Mouse (Mus musculus) liver, adult (tissue): Measurements from ENCODE around the gene Zdhhc17.
A peak's percentile ranks its signal among the peaks of the same experiment; 100 is the strongest.

Experiments used
- GATA4 ChIP-seq: IDR thresholded peaks from 2 replicates; pipeline ENCODE4 v1.6.1; 2014; ENCODE audit warnings: mild to moderate bottlenecking, low read length; ENCODE audit not compliant: insufficient replicate concordance

The Zdhhc17 gene

DNA sequence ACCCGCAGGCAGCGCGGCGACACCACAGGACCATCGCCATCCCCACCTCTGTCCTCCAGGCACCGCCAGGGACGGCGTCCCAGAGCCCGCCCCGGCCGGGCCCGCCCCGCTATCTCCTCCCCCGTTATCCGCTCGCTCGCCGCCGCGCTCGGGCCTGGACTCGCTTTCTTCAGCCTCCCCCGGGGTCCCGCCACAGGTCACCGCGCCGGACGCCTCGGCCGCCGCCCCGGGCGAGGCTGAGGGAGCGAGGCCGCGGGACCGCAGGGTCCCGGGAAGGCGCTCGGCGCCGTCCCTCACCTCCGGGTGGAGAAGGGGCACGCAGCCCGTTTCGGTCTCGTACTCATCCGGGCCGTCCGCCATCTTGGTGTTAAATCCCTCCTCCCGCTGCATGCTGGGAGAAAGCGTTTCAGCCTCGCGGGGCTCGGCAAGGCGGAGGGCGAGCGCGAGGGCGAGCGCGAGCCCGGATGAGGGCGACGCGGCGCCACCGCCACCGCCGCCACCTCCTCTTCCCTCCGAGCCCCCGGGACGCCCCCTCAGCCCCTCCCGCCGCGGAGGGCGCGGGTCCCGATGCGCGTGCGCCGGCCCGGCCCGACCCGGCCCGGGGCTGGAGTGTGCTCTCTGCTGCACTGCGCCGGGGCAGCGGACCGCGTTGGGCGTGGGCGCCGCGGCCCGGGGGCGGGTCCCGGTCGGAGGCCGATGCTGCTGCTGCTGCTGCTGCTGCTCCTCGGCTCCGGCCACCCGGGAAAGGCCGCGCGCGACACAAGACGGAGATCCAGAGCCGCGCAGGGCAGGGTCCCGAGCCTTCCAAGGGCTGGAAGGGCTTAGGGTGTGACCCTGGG, at the start of gene Zdhhc17:
Zdhhc17 (minus strand) TSS at position 500 of the 839 bp plus-strand sequence.
- TF ChIP-seq GATA4: peak; percentile 86; the same call in 1 of the 2 replicates

DNA sequence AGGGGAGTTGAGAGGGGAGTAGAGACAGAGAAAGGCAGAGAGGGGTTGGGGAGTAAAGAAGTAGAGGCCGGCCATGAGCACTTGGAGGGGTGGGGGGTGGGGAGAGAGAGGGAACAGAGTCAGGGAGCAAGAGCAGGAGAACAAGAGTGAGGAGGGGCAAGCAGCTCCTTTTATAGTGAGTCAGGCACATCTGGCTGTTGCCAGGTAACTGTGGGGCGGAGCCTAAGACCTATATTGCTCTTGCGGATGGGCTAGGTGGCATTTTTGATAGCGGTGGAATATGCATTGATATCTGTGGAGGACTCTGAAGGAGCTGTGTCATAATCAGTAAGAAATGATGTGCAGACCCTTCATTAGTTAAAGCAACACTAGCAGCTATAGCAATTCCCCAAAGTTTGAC, 45.8 kb upstream of the Zdhhc17 start:
- TF ChIP-seq GATA4: no peak

DNA sequence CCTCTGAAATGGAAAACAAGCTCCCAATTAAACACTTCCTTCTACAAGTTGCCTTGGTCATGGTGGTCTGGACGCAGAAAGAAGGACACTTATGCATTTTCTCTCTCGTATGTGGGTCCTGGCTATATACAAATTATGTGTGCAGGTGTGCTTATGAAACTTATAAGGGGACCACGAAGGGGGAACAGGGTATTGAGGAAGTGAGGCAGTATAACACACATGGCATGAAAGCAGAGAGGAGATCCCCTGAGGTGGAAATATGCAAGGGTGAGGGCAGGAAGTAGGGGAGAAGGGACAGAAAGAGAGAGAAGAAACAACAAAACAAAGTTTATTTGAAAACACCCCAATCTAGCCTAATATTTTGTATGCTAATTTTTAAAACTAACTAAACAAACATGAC, 41.7 kb upstream of the Zdhhc17 start:
- no peak for TF ChIP-seq GATA4

DNA sequence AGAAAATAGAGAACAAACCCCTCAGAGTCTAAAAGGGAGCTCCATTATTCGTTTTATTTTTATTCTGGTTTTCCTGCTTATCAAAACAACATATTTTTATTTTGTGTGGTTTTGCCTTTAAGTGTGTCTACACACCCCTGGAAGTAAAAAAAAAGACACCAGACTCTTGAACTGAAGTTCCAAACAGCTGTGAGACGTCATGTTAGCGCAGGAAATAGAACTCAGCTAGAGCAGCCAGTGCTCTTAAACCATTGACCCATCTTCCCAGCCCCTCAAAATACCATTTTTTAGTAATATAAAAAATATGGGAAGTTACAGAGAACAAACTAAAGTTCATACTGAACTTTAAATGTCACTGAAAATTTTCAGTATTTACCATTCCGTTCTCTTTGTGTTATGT, 40.6 kb upstream of the Zdhhc17 start:
- no peak for TF ChIP-seq GATA4

DNA sequence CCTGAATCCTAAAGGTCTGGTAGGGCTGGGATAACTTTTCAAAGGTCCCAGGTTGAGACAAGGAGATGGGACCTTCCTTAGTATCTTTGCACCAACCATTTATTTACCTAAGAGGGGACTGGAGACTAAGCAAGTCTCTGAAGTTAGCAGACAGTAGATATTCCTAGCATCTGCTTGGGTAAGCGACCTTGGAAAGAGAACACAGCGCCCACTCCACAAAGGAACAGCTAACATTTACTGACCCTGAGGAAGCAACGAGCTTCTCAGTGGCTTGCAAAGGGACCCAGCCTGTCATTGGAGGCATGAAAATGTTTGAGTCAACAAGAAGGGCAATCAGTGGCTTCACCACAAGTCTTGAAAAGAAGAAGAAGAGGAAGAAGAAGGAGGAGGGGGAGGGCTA, 40.1 kb upstream of the Zdhhc17 start:
- no peak for TF ChIP-seq GATA4

DNA sequence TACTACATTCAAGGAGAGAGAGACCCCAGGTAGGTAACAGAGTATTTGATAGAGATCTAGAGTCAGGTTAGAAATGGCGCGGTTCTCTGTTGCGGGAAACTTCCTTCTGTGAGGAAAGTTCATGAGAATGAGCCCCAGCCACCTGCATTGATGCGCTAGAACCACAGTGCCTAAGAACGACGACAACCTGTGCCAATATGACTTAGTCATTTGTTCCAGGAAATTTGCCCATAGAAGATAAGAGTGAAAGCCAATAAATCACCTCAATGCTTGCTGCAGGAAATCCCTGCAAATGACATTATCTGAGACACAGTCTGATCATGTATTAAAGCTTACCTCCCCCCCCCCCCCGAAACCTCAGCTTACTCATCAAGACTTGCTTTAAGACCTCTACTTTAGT, 38.0 kb upstream of the Zdhhc17 start:
- TF ChIP-seq GATA4: no peak

DNA sequence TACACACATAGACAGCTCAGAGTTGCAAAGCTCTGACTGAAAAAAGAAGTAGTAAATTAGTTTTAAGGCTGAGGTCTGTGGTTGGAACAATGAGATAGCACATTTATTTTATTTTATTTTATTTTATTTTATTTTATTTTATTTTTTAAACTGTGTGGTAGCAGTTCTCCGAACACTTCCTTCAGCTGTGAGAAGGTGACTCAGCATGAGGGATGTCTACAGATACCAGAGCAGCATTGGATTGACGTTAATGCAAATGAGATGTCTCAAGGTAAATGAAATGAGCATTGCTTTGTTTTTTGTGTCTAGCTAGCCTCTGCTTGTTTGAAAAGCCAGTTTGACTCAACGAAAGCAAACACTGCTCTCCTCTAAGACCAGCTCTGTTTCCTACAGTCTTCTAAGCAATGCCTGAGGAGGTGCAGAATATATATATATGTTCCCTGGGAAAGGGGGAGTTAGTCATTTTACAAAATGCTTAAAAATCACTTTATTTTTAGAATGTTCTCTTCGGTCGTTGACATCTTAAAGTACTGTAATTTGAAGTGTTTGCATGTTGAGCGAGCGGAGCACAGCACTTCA, 30.2 kb upstream of the Zdhhc17 start:
- TF ChIP-seq GATA4: no peak

DNA sequence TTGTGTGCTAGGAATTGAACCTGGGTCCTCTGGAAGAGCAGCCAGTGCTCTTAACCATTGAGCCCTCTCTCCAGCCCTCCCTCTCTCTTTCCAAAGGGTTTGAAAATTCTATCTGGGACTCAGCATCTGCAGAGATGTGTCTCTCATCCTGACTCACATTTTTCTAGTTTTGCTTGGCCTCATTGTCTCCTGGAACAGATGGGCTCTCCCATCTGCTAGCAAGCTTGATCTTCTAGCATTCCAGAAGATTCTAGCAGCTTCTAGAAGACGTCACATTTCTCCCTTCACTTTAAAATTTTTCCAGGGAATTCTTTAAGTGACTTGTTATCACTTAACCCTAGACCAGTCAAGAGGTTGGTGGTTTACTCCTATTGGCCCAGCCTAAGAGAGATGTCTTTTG, 26.9 kb upstream of the Zdhhc17 start:
- TF ChIP-seq GATA4: no peak

DNA sequence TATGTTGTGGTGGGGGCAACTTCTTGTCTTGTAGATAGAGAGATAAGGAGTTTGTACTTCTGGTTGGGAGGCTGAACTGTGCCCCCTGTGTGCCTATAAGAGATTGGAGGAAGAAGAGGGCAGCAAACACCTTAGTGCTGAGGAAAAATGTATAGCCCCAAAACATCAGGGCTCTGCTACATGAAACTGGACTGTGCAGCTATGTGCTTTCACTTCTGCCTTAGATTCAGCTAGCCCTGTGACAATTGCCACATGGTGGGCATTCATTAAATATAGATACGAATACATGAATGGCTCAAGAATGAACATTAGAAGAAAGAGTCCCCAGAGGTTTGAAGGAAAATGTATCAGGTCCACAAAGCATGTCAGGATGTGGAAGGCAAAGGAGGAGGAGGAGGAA, 25.2 kb upstream of the Zdhhc17 start:
- TF ChIP-seq GATA4: no peak

DNA sequence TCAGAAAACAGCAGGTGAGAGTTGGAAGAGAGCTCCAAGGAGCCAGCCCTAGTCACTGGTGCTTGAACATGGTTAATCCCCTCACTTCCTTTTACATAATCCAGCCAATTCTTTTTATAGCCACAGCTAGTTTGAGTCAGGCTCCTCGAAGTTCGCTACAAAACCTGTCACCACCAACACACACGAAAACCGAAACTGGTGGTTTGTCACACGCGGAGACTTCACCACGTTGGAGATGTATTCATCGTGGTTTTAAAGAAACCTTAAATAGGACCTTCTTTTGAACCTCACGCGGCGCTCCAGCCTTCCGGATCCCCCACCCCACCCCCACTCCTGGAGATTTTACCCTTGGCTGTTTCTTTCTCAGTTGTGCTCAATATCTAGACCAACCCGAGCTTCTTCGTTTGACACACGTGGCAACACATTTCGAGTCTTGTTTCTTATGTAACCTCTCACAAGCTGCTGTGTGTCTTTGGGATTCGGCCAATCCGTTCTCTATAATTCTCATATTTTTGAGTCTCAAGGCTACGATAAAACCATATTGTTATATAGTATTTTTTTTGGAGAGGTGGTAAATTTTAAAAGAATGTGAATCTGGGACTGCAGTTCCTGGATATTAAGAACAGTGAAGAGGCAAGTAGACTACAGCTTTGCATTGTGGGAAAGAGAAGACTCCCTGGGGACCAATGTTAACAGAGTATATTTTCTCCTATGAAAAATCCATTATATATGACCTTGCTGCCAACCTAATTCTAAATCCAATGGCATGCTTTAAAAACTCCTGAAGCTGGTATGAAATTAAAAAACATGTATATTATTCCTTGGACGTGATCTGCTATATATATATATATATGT, 21.8 kb upstream of the Zdhhc17 start:
- no peak for TF ChIP-seq GATA4

DNA sequence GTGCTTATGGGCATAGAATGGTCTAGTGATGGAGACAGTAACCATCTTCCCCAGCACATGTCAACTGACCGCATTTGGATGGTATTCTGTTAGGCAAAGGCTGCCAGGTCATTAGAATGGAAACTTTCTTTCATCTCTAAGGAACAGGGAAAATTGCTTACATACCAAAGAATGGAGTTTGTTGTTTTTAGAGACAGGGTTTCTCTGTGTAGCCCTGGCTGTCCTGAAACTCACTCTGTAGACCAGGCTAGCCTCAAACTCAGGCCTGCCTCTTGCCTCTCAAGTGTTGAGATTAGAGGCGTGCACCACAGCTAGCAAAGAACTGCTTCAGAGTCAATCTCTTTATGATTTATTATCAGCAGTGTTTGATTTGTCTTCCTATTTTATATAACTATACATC, 20.9 kb upstream of the Zdhhc17 start:
- no peak for TF ChIP-seq GATA4

DNA sequence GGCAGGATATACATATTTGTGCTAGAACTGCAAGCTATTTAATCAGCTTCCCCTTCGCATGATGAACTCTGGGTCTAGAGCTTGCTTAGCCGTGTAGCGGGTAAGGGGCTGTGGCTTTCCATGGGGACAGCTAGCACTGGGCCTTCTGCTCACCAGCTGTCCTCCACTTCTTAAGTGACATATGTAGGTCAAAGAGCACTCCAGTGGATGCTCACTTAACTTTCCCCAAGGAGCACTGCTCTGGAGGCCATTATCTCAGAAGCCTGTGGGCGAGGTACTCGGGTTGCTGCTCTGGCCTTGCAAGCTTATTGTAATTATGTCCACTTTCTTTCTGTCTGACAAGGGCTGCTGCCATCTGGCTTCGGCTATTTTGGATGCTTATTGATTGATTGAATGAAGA, 16.2 kb upstream of the Zdhhc17 start:
- TF ChIP-seq GATA4: no peak

DNA sequence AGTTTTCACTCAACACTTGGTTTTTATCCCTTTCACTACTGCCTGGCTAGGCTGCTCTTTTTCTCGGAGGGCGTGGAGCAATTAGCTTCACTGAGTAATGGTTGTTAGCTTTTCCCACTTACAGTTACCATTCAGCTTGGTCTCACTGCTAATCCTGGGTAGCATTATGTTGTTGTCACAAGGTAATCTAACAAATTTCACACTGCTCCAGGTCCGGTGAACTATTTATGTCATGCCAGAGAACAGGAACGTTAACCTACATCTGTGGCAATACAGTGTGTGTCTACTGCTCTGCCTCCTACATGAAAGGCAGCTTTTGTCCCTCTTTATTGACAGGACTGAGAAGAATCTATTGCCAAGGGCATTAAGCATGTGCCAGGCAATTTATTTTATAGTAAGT, 14.8 kb upstream of the Zdhhc17 start:
- no peak for TF ChIP-seq GATA4

DNA sequence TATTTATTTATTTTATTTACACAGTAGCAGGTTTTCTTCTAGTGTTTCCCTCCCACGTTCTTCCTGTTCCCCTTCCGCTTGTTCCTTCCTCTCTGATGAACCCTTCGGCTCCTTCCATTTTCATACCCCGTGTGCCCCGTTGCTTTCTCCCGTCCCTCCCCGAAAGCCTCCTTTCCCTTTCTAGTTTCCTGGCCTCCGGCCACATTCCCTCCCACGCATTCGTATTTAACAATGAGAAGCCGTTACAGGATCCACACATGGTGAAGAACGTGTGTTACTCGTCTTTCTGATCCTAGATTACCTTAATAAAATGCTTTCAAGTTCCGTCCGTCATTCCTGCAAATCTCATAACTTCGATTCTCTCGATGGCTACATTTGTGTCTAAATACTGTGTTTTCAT, 4.5 kb upstream of the Zdhhc17 start:
- no peak for TF ChIP-seq GATA4

DNA sequence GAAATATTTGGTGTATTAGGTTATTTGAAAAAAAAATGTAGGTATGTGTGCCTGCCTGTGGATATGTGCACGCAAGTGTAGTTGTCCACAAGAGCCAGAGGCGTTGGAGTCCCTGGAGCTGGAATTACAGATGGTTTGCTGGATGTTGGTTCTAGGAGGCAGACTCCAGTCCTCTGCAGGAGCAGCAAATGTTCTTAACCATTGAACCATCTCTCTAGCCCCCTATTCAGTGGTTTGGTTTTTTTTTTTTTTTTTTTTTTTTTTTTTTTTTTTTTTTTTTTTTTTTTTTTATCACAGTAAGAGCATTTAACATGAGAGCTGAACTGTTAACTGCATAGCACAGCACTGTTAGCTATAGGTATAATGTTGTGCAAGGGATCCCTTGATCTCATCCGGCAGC, 3.3 kb upstream of the Zdhhc17 start:
- no peak for TF ChIP-seq GATA4

DNA sequence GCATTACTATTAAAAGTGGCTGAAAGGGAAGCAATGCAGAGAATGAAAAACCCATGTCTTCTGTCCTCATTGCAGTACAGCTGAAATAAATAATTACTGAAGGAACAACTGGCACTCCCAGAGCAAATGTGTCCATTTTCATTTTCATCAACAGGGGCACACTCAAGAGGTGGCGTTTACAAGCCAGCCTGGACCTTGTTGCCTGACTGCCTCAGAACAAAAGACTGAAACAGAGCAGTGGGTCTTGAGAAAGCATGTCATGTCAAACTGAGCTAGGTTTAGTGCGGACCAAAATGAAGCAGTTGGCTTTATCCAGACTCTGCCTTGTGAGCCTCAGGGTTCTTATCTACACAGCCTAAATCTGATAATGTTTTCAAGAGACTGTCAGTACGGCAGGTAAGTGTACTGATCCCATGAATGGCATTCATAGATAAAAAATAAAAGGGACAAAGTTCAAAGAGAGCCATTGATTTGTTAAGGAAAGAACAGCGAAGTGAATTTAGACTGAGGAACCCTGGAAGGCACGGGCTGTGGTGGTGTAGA, 2.6 kb upstream of the Zdhhc17 start:
- TF ChIP-seq GATA4: no peak

DNA sequence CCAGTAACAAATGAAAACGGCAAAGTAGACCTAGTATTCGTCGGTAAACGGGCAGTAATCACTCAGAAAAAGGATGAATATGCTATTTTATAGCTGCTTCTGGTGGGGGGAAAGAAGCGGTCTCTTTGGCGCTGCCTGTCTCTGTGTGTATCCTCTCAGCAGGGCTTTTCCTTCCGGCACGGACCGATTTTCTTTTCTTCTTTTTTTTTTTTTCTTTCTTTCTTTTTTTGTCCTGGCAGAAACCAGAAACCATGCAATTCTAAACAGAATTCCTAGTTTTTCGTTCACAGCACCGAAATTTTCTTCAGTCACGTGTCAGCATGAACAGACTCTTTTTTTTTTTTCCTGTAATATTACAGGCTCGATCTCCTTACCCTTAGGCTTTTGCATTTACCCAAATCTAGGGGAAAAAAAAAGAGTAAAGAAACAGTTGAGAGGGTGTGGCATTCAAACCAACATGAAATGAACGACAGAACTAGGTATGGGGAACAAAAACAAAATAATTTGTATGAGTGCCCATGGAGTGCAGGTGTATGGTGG, 1.4 kb upstream of the Zdhhc17 start:
- TF ChIP-seq GATA4: no peak
